Mouse (Mus musculus): ENCODE measurements around the gene Il10rb.

Gene Il10rb

GRCm38 (mm10) chr16:91382261-91382790, 23.6 kb upstream of the Il10rb start:
- no peak for DNase-seq (ENCODE audit: low spot score)

- no peak for DNase-seq (ENCODE audit: low spot score)
These were observed 21.7 kb upstream of the Il10rb start for GRCm38 (mm10) chr16:91384221-91384620.

- DNase-seq (ENCODE audit: low spot score) = no peak
These were observed 20.3 kb upstream of the Il10rb start for GRCm38 (mm10) chr16:91385621-91386020.

- no peak for DNase-seq (ENCODE audit: low spot score)
These were observed 19.4 kb upstream of the Il10rb start for GRCm38 (mm10) chr16:91386419-91387120.

- DNase-seq (ENCODE audit: low spot score) = no peak
These were observed 18.9 kb upstream of the Il10rb start for GRCm38 (mm10) chr16:91387121-91387486.

- DNase-seq (ENCODE audit: low spot score) = peak; percentile 35
These were observed 15.9 kb upstream of the Il10rb start for GRCm38 (mm10) chr16:91390100-91390499.

- no peak for DNase-seq (ENCODE audit: low spot score)
These were observed 14.5 kb upstream of the Il10rb start, which contains the start of gene Gm21970 for GRCm38 (mm10) chr16:91391421-91391820. Gm21970 (plus strand) TSS chr16:91391721.

- DNase-seq (ENCODE audit: low spot score) = no peak
These were observed 11.0 kb upstream of the Il10rb start for GRCm38 (mm10) chr16:91394826-91395410.

GRCm38 (mm10) chr16:91395633-91396392, 10.2 kb upstream of the Il10rb start:
- DNase-seq (ENCODE audit: low spot score) = no peak

- DNase-seq (ENCODE audit: low spot score) = no peak
These were observed 9.0 kb upstream of the Il10rb start for GRCm38 (mm10) chr16:91396844-91397537.

- DNase-seq (ENCODE audit: low spot score) = no peak
These were observed 7.9 kb upstream of the Il10rb start for GRCm38 (mm10) chr16:91398030-91398429.

GRCm38 (mm10) chr16:91398944-91399343, 7.0 kb upstream of the Il10rb start:
- DNase-seq (ENCODE audit: low spot score) = no peak

GRCm38 (mm10) chr16:91401569-91402165, 4.3 kb upstream of the Il10rb start:
- no peak for DNase-seq (ENCODE audit: low spot score)

- no peak for DNase-seq (ENCODE audit: low spot score)
These were observed 2.2 kb upstream of the Il10rb start for GRCm38 (mm10) chr16:91403784-91404183.

GRCm38 (mm10) chr16:91404187-91404586, 1.8 kb upstream of the Il10rb start:
- DNase-seq (ENCODE audit: low spot score) = no peak

GRCm38 (mm10) chr16:91404828-91405577, 961 bp upstream of the Il10rb start:
- DNase-seq (ENCODE audit: low spot score) = no peak

GRCm38 (mm10) chr16:91406585-91407220, 739 bp downstream of the Il10rb start:
- no peak for DNase-seq (ENCODE audit: low spot score)

GRCm38 (mm10) chr16:91413102-91413844, 7.3 kb downstream of the Il10rb start:
- DNase-seq (ENCODE audit: low spot score) = peak; percentile 45

- DNase-seq (ENCODE audit: low spot score) = no peak
These were observed 9.6 kb downstream of the Il10rb start for GRCm38 (mm10) chr16:91415391-91416189.
